Mouse (Mus musculus) fibroblast of lung, adult 2 months (primary cell): ENCODE measurements around the gene Brd3.

Experiments used
- DNase-seq: peaks from one replicate; pipeline ENCODE4 v3.0.0-alpha.2; 2011; ENCODE audit warnings: low read depth

The Brd3 gene

DNA sequence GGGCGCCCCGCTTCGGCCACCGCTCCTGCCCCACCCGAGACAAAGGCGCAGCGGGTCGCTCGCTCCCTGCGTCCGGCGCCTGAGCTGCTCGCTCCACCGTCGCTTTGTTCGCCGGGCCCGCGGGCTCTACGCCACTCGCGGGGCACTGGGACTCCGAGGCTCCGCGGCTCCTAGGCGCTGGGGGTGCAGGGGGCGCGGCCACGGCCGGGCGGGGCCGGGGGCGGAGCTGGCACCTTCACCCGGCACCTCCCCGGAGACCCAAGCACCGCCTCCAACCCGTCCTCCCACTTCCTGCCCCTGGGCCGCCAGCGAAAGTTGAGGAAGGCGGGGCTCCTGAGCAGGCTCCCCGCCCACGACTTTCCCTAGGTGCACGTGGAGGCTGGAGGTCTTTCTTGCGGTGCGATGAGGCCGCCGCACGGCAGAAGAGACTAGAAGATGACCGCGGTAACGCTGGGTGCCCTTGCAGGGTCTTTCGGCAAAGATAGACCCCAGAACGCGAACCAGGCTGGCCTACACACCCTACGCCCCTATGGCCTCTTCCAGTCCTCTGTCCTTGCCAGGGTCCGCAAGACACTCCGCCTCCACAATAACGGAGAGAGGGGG is 80.5 kb downstream of the Brd3 start, which contains the start of gene Vav2:
Gene Vav2, minus strand, starts transcription at position 179 of the 603 bp plus-strand sequence.
- peak; percentile 60 for DNase-seq

DNA sequence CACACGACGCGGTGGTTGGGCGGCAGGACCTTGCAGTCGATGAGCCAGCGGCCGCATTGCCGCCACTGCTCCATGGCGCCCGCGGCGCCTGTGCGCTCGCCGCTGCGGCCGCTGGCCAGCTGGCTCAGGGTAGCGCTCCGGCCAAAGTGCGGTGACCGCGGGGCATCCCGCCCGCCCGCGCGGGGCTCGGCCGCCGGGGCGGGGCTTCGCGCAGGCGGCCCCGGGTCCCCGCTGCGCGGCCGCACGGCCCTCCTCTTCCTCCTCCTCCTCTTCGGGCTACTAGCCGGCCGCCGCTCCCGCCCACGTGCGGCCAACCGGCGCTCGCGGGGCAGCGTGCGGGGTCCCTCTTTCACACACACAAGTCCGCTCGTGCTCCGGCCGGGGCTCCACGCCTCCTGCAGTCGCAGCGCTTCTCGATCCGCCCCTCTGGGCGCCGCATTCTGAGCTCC is 81.0 kb downstream of the Brd3 start:
- no peak for DNase-seq

DNA sequence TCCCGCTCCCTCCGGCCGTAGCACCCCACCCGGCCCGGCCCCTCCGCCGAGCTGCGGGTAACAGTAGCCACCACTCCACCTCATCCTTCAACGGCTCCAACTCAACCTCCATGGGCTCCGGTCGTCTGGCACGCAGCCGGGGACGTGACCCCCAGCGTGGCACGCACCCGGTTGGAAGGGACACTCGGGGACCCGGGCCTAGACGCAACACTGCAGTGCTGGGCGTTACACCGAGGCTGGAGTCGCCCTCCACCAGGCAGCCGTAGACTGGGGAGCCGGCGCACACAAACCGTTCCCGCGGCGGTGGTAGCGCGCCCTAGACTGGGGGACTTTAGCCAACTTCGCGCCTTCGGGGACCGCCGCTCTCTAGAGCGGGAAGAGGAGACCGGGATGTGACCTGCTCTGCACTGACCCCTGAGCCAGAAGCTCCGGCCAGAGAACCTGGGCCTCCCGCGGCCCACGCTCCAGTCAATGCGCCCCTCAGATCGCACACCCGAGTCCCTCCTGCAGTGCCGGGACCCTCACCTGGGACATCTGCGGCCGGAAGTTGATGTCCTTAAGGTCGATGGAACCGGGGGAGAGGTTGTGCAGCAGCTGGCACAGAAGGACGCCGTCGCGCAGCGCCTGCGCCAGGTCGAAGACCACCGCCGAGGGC is 81.6 kb downstream of the Brd3 start:
- DNase-seq: no peak

- no peak for DNase-seq
Measured at GRCm38 (mm10) chr2:27425161-27425611, 82.3 kb downstream of the Brd3 start.

GRCm38 (mm10) chr2:27423596-27423995 is 83.9 kb downstream of the Brd3 start:
- no peak for DNase-seq

DNA sequence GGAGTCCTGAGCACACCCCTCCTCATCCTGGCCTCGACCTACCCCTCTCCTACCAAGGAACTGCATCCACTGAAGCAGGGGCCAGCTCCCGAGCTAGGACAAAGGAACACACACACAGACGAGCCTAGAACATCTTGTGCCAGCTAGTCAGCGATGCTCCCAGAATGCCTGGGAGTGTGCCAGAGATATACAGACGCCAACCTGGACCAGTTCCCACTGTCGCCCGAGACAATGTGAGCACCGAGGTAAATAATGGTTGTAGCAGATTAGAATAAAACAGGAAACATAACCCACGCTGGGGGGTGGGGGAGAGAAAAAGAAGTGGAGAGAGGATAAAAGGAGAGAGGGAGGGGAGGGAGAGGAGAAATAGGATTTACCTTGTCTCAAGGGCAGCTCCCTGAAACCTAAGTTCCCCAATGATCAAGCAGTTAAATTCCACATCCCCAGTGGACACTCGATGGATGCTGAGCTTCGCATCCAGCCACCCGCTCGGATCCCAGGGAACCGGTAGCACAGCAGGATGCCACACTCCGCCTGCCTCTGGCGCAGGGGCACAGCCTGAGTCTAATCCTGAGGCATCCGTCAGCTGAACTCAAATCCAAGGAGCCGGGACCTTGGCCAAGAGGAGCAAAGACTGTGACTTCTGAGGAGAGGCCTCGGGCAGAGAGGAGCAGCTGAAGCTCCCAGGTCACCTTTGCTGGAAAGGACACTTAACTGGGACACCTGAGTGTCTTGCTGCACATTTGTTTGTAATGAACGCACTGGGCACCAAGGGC is 86.0 kb downstream of the Brd3 start:
- no peak for DNase-seq

DNA sequence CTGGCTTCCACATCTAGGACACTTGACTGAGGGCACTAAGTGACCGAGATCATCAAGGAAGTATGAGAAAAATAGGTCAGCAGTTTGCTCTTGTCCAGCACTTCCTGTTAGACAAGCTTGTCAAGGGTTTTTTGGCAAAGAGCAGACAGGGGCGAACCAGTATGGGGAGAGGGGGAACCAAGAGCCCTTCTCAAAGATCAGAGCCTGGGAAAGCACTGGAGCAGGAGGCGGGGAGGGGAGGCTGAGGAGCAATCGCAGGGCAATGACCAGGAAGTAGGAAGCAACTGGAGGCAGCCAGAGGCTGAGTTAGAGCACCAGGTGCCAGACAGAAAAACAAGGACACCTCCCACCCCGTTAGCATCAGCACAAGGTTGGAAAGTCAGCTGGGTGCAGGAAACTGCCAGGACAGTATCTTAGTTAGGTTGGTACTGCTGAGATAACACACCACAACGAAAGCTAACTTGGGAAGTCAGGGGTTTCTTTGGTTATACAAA is 88.8 kb downstream of the Brd3 start:
- no peak for DNase-seq

DNA sequence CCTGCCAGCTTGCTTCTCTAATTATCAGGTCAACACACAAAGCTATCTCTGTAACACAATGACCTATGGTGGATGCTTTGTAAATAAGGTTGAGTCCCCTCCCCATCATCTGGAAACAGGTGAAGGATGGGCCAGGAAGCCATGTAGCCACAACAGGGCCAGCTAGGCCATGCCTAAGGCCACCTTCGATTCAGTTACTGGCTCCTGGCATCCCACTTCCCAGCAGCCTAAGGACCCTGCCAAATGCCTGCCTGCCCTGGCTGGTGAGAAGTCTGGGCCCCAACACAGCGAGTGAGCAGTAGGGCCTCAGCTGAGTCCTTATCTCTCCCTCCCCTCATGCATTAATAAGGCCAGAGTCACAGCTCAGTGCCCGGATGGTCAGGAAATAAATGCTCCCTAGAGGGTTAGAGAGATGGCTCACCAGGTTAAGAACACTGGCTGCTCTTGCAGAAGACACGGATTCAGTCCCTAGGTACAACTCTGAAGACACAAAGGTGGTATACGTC is 89.8 kb downstream of the Brd3 start:
- no peak for DNase-seq

DNA sequence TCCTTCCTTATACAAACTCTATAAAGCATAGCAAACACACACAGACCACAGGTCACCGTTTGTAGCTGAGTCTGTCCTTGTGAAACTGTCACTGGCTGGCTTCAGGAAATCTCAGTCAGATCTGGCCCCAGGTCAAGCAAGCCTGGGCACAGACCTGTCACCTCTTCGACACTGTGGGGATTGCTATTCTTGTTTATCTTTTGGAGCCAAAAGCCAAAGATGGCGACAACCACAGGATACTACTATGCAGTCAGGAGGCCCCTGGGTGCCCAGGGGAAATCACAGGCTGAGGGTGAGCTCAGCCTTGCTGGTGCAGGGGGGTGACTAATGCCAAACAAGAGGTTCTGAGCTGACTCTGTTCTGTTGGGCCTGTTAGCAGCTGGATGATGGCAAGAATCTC is 91.0 kb downstream of the Brd3 start:
- no peak for DNase-seq

DNA sequence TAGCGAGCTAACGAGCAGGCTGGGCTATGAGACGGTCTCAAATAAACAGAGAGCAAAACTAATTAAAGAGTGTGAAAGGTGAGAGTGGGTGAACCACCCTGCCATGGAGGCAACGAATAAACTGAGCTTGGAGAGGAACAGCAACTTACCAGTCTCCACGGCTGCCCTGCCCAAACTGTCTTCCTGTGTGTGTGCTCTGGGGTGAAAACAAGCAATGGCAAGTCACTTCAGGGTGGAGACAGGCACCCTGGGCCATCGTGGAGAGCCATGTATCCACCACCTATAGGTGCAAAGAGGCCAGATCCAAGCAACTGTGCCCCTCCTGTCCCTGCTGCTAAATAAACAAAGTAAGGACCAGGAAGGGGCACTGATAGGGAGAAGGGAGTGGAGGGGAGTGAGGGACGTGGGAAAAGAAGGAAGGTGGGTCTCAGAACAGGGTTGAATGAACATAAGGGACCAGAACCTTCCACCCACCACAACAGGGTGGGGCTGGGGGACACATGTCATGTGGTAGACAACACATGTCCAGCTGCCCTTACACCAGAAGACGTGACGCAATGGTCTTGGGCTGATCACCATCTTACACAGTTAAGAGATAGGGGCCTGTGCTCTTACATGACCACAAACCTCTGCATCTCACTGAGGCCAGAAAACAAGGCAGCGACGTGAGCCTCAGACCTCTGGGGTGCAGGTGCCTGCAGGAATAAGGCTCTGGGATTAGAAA is 92.2 kb downstream of the Brd3 start:
- DNase-seq: no peak

- DNase-seq: no peak
Measured at GRCm38 (mm10) chr2:27413936-27414657, 93.4 kb downstream of the Brd3 start.

DNA sequence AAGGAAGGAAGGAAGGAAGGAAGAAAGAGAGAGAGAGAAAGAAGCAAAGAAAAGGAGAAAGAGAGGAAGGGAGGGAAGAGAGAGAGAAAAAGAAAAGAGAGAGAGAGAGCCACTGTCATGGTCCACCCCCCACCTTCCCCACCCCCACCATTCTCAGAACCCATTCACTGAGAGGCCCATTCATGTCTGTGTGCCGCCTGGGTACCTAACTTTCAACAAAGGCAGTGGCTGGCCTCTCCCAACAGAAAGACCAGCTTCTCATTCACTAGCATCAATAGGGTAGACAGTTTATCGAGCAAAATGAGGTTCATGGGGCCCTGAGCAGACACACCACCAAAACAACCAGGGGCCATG is 93.9 kb downstream of the Brd3 start:
- DNase-seq: no peak

- no peak for DNase-seq
Measured at GRCm38 (mm10) chr2:27412245-27412800, 95.1 kb downstream of the Brd3 start.

- DNase-seq: no peak
Measured at GRCm38 (mm10) chr2:27411688-27412174, 95.7 kb downstream of the Brd3 start.

GRCm38 (mm10) chr2:27410518-27411140 is 96.8 kb downstream of the Brd3 start:
- no peak for DNase-seq

- no peak for DNase-seq
Measured at GRCm38 (mm10) chr2:27408194-27408593, 99.3 kb downstream of the Brd3 start.

DNA sequence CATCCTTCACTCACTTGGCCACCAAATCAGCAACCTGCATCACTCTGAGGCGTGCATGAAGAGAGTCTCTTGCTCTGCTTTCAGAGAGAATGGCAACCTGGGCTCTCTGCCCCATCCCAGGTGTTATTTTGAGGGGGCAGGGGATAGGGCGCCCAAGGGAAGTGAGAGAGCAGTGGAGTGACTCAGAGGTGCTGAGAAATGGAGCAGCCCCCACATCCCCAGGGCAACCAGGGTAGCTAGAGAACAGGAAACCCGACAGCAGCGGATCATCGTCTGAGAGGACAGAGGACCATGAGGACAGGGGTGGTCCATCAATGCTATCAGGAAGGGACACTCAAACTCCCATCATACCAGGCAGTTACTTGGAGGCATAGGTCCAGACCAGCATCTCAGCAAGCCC is 100.5 kb downstream of the Brd3 start:
- DNase-seq: no peak

GRCm38 (mm10) chr2:27405094-27405884 is 102.2 kb downstream of the Brd3 start:
- DNase-seq: no peak

GRCm38 (mm10) chr2:27404375-27405093 is 102.9 kb downstream of the Brd3 start:
- no peak for DNase-seq
